Mouse (Mus musculus) small intestine, adult 2 months (tissue): ENCODE measurements around the gene Sec22b. TPM values are rescaled to one million over a fixed set of nuclear protein-coding genes. Genes with fewer than 3 reads are reported as not detected.

ENCODE experiments used
- H3K27ac ChIP-seq: fragments of 200-500 bp; 2 replicates; pipeline ENCODE4 v1.5.1; 2012; ENCODE audit warnings: low read depth, low read length, control low read depth, inconsistent platforms; ENCODE audit not compliant: insufficient read depth
- H3K27me3 ChIP-seq: fragments of 200-500 bp; 2 replicates; pipeline ENCODE4 v1.6.1; 2012; ENCODE audit warnings: mild to moderate bottlenecking, moderate library complexity, low read length, inconsistent platforms; ENCODE audit not compliant: control insufficient read depth, insufficient read depth
- H3K36me3 ChIP-seq: fragments of 200-500 bp; 2 replicates; pipeline ENCODE4 v1.6.1; 2012; ENCODE audit warnings: mild to moderate bottlenecking, low read length, control low read depth, inconsistent platforms; ENCODE audit not compliant: control insufficient read depth, insufficient read depth
- H3K4me1 ChIP-seq: fragments of 200-500 bp; 2 replicates; pipeline ENCODE4 v1.6.1; 2012; ENCODE audit warnings: low read length, inconsistent platforms, mixed read lengths; ENCODE audit not compliant: control insufficient read depth, insufficient read depth, insufficient read length
- H3K4me3 ChIP-seq: fragments of 200-500 bp; 2 replicates; pipeline ENCODE4 v1.5.1; 2012; ENCODE audit warnings: low read depth, mild to moderate bottlenecking, control low read depth, inconsistent platforms, low read length, moderate library complexity
- CTCF ChIP-seq: fragments of 200-500 bp; IDR thresholded peaks from 2 replicates; pipeline ENCODE4 v1.5.1; 2012; ENCODE audit warnings: low read depth, mild to moderate bottlenecking, control low read depth, inconsistent platforms, low read length, moderate library complexity, mixed read lengths; ENCODE audit not compliant: insufficient replicate concordance, insufficient read length; ENCODE audit errors: extremely low read depth
- POLR2A ChIP-seq: fragments of 200-500 bp; IDR thresholded peaks from 2 replicates; pipeline ENCODE4 v1.6.1; 2012; ENCODE audit warnings: low read depth, mild to moderate bottlenecking, control low read depth, inconsistent platforms, low read length, moderate library complexity
- WGBS: fragments of 180-500 bp; shearing (Covaris S2); methylation state at CpG from one replicate; pipeline ENCODE4 v1.1.7; 2018; 5-methylcytosine and 5-hydroxymethylcytosine counted together
- polyA plus RNA-seq: library from polyadenylated mRNA; depleted of rRNA; stranded (reverse); fragments of >200 nt; gene quantifications from 2 replicates; pipeline ENCODE4 v1.2.3, GENCODE M21; 2012

The Sec22b gene
- polyA plus RNA-seq, 1 experiment: 40.0 TPM

DNA sequence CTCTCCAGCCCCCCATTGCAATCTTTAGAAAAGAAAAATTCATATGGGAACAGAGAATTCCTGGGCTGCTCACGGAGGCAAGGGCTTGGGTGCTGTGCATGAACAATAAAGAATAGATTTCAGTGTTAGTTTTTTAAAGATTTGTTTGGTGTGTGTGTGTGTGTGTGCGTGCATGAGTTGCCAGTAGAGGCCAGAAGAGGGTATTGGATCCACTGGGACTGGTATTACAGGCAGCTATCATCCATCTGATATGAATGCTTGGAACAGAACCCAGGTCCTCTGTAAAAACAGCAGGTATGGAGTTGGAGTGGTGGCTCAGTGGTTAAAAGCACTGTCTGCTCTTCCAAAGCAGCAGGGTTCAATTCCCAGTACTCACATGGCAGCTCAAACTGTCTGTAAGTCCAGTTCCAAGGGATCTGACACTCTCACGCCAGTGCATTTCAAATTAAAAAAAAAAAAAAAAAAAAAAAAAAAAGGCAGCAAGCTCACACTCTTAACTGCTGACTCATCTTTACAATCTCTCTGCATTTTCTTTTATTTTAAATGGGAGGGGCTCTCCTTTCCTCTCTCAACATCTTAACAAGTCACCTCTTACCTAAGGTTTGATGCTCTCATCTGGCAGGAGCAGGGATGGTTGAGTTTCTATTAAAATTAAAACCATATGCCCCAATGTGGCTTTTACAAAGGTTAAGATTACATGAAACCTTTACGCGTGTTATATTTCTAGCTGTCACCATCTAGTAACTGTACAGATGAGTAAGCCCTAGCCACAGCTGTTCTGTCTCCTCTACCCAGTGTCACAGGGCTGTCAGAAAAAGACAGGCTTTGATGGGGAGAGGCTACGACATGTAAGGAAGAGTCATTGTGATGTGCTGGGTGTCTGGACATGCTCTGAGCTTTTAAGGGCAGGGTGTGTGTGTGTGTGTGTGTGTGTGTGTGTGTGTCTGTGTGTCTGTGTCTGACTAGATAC, 33.6 kb downstream of the Sec22b start:
- Histone ChIP-seq H3K27ac (no peak overlapping the region), H3K27me3 (no peaks in the 10 kb centered on the region), H3K4me3 (no peak overlapping the region), H3K36me3 (no peaks in the 10 kb centered on the region), H3K4me1 (peaks cover 6% of the 10 kb centered on the region; the same call in 1 of the 2 replicates)
- WGBS: 94% methylated on average over 6 of the region's 6 CpGs
- no peak for TF ChIP-seq CTCF
- TF ChIP-seq POLR2A: no peak

DNA sequence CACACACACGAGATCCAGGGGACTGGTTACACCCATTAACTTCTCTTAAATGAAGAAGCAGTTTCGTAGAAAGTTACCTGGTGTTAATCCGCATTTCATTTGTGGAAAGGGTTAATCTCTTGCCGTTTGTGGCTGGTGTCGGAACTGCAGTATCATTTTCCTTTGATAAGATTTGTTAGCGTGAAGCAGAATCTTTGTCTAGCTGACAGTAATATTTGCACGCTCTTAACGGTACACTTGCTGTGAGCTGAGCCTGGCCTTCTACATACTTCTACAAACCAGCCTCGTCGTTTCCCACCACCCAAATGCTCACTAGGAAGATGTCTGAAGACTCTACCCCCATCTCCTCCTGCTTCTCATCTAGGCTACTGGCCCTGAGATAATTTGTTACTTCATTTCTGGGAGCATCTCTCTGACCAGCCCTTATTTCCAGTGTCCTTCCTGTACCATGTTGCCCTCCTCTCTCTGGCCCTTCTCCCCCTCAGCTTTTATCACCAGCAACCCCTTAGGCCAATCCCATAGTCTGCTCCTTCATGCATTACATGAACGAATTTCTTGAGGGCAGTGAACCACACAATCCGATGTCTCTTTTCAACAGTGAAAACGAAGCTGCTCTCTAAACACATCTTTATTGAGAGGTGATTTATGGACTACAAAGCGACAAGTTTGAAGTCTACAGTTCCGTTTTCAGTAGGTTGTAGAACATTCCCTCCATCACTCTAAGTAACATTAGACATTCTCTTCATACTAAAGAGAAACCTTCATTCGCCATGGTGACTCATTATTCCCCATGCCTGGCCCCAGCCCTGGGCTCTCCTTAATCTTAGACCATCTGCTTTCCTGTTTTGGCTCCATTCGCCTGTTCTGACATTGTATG, 36.3 kb downstream of the Sec22b start:
- 58% methylated on average over 17 of the region's 17 CpGs for WGBS
- H3K27ac ChIP-seq: no peak overlapping the region
- no peaks in the 10 kb centered on the region for H3K36me3 ChIP-seq
- H3K27me3 ChIP-seq: no peaks in the 10 kb centered on the region
- peaks cover 4% of the 10 kb centered on the region; the same call in 1 of the 2 replicates for H3K4me1 ChIP-seq
- TF ChIP-seq POLR2A (no peak), CTCF (no peak)
- H3K4me3 ChIP-seq: no peak overlapping the region

DNA sequence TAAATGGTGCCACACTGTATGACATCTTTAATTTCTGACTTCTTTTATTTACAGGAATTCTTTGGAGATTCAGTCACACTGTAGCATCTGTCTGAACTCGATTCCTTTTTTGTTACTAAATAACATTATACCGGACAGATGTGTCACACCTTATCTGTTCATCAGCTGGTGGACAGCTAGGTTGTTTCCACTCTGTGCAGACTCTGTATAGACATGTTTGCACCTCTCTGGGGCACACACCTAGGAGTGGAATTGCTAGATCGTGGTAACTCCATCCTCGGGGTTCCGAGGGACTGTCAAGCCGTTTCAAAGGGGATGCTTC, 36.9 kb downstream of the Sec22b start:
- 80% methylated on average over 6 of the region's 6 CpGs for WGBS
- no peak overlapping the region for H3K4me3 ChIP-seq
- peaks cover 4% of the 10 kb centered on the region; the same call in 1 of the 2 replicates for H3K4me1 ChIP-seq
- H3K27me3 ChIP-seq: no peaks in the 10 kb centered on the region
- no peaks in the 10 kb centered on the region for H3K36me3 ChIP-seq
- no peak overlapping the region for H3K27ac ChIP-seq
- TF ChIP-seq POLR2A (no peak), CTCF (no peak)

GRCm38 (mm10) chr3:97938814-97939526, 38.0 kb downstream of the Sec22b start:
- Histone ChIP-seq H3K27ac (no peak overlapping the region), H3K27me3 (no peaks in the 10 kb centered on the region), H3K4me3 (no peak overlapping the region), H3K36me3 (no peaks in the 10 kb centered on the region), H3K4me1 (no peaks in the 10 kb centered on the region)
- no peak for TF ChIP-seq CTCF
- no peak for TF ChIP-seq POLR2A
- WGBS: 84% methylated on average over 7 of the region's 7 CpGs

DNA sequence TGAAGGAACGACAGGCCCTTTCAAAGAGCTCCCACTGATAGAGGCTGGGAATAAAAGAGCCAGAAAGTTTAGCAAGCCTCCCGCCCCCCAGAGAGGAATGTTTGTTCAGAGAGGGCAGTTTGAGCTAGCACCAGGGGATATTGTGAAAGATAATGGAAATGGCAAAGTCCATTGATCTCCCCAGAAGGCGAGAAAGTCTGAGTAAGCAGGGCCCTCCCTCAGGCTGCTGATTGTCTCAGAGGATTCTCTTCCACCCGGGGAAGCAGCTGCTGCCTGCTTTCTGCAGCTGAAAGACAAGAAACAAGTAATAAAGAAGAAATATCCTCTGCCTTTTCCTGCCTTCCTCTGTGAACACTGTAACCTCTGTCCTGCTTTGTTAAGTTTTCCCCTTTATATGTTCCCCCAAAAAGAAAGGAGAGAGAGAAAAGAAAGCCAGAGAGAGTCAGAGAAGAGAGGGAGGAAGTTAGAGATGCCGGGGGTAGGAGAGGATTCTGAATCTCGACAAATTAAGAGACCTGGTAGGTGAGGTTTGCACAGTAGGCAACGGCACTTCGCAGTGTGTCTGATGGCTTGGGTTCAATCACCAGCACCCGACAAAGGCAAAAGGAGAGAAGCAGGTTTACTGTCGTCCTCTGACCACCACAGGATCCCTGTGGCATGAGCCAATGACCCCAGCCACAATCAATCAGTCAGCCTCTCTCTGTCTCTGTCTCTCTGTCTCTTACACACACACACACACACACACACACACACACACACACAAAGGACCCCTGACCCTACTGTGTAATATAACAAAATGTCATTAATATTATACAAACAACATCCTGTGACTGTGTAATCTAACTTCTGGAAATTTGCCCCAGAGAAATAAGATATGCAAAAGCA, 38.9 kb downstream of the Sec22b start:
- Histone ChIP-seq H3K27ac (no peak overlapping the region), H3K36me3 (no peaks in the 10 kb centered on the region), H3K4me3 (no peak overlapping the region), H3K27me3 (no peaks in the 10 kb centered on the region), H3K4me1 (no peaks in the 10 kb centered on the region)
- no peak for TF ChIP-seq CTCF
- TF ChIP-seq POLR2A: no peak
- WGBS: 31% methylated on average over 10 of the region's 10 CpGs
